Mouse (Mus musculus) adrenal gland (tissue): ENCODE results near the gene Foxp1.

Experiments
- intact Hi-C: fragments of 180-260 bp; cut with DNase I; formaldehyde crosslinking; loops from one replicate; pipeline ENCODE4 v1.15.1; 2025

The Foxp1 gene

GRCm38 (mm10) chr6:99153682-99154081 lies 368.8 kb downstream of the Foxp1 start:
- intact Hi-C loops = no loop called here

DNA sequence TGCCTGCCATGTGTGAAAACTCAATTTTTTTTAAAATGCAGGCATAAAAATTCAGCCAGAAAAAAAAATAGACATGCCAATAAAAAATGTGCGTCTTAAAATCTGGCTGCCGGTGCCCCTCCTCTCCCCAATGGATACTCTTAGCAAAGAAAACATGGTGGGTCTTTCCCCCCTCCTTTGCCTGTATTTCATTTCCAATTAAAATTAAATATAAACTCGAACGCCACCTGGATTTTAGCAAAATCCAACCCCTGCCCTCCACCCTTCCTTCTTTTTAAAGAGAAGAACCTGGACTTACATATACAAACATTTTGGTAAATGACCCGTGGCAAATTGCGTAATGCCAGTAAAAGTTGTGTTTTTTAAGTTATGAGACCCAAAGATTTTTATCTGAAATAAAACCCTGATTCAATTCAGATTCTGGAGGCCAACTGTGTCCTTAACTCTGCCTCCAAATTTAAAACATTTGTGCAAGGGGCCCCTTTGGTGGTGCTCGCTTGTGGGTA lies 376.1 kb downstream of the Foxp1 start:
- intact Hi-C loops = no loop called here

- intact Hi-C loops = no loop called here
Measured at GRCm38 (mm10) chr6:99145033-99145432, 377.5 kb downstream of the Foxp1 start.

DNA sequence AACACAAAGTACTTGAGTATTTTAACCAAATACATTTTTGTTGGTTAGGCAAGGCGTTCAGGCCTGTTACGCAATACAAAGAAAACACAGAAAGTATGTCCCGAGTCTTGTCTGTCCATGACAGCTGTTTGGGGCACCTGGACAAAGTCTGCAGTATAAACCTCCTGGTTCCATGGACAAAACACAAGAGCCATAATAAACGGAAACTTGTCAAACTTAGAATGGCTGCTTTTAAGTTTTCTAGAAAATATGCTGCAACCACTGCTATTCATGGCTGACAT lies 378.8 kb downstream of the Foxp1 start:
- intact Hi-C loops = no loop called here

GRCm38 (mm10) chr6:99142900-99143755 lies 379.4 kb downstream of the Foxp1 start:
- intact Hi-C loops = no loop called here

DNA sequence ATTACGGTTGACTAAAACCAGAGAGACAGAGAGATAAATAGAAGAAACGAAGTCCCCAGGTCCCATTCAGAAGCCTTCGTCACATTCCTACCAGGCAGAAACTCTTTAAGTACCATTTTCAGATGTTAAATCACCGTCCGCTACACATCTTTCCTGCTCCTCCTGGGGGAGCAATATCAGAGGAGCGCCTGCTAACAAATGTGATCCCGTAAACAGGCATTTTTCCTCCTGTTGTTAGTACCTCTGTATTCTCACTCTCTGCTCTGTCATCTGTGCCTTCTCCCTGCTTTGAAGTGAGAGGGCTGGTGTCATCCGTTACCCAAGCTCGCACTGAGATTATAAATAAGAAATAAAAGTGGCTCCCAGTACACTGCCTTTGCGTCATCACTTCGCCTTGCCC lies 384.5 kb downstream of the Foxp1 start:
- intact Hi-C loops = no loop called here

DNA sequence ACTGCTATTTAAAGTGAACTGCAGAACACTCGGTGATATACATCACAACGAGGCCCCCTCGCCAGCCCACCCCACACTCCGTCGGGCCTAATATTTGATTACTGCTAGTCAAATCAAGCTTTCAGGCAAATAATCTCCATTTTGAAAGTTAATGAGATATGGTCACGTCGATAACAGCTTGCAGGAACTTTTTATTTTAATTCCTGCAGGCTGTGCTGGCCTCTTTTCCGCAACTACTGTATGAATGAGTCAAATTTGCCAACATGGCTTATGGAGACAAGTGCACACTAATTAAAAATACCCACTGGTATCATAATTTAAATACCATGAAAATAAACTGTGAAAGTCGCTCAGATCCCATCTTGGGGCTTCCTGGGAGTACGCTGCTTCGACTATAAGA lies 385.4 kb downstream of the Foxp1 start:
- intact Hi-C loops = no loop called here

- intact Hi-C loops = no loop called here
Measured at GRCm38 (mm10) chr6:99135938-99136729, 386.4 kb downstream of the Foxp1 start.

DNA sequence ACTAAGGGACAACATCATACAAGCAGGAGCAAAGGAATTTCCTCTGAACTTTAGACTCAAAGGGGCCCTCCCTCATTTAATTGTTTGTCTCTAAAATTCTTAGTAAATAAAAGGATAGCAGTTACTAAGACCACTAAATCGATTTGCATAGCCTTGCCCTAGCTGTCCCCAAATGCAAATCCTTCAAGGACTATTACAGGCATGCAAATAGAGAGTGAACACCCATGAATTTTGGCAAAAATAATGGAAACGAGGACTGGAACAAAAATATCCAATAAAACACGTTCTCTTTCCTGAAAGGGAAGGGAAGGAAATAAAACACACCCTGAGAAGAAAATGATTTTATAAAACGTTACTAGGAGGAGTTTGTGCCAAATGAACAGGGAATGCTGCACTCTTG lies 390.7 kb downstream of the Foxp1 start:
- intact Hi-C loops = no loop called here

DNA sequence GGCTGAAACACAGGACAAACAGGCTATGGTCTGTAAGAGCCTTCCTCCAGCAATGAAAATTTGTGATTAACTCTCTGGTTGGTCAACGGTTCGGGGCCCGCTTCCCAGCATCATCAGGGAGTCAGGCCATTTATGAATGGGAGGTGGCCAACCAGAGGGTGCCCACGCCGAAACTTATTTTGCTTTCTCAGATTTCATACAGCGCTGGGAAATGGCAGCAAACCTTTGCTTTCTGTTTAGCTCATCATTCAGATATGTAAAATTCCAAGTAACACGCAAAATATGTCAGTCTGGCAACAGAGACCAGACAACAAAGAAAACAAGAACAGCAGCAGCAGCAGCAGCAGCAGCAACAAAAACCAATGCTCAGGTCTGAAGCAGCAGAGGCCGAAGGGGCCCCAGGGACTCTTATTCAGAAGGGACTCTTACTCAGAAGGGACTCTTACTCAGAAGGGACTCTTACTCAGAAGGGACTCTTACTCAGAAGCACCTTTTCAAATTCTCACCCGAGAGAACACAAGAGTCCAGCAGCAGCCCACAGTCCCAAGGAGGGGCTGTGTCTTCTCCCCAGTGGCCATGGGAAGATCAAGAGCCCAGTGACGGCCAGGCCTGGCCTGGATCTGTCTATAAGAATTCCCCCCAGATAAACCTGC lies 391.6 kb downstream of the Foxp1 start:
- intact Hi-C loops = no loop called here

GRCm38 (mm10) chr6:99126717-99127116 lies 395.8 kb downstream of the Foxp1 start:
- intact Hi-C loops = no loop called here

- intact Hi-C loops = no loop called here
Measured at GRCm38 (mm10) chr6:99120776-99121766, 401.4 kb downstream of the Foxp1 start.

- intact Hi-C loops = no loop called here
Measured at GRCm38 (mm10) chr6:99118534-99118933, 404.0 kb downstream of the Foxp1 start.

GRCm38 (mm10) chr6:99117411-99117810 lies 405.1 kb downstream of the Foxp1 start:
- intact Hi-C loops = no loop called here

DNA sequence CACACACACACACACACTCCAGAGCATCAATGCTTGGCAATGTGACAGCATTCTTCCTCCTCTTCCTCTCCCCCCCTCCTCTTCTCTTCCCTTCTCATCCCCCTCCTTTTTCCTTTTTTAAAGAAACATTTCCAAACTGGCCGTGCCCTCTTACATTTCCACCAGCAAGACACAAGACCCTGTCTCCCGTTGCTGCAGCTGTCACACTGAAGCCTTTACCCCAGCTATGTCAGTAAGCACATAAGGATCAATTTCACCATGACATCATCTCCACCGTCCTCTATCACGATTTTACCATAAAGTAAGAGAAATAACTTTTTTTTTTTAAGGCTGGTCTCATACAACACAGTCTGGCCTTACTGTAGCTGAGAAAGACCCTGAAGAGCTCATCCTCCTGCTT lies 410.7 kb downstream of the Foxp1 start:
- intact Hi-C loops = no loop called here

GRCm38 (mm10) chr6:99108417-99108816 lies 414.1 kb downstream of the Foxp1 start:
- intact Hi-C loops = no loop called here

DNA sequence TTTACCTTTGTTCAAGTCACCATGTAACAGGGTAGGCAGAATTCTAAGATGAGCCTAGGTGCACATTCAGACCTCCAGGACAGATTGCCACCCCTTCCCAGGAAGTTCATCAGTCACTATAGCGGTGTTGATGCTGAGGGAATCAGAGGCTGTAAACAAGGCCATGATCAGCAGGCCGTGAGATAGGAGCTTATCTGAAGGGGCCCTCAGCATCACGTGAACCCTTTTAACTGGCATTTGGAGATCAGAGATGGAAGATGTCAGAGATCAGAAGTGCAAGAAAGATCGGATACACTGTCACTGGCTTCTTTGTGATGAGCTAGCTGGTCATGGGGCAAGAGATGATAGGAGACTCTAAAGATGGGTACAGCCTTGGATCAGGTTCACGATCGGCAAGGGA lies 414.8 kb downstream of the Foxp1 start:
- intact Hi-C loops = no loop called here

GRCm38 (mm10) chr6:99107081-99107482 lies 415.4 kb downstream of the Foxp1 start:
- intact Hi-C loops = no loop called here

GRCm38 (mm10) chr6:99105979-99106378 lies 416.5 kb downstream of the Foxp1 start:
- intact Hi-C loops = no loop called here

DNA sequence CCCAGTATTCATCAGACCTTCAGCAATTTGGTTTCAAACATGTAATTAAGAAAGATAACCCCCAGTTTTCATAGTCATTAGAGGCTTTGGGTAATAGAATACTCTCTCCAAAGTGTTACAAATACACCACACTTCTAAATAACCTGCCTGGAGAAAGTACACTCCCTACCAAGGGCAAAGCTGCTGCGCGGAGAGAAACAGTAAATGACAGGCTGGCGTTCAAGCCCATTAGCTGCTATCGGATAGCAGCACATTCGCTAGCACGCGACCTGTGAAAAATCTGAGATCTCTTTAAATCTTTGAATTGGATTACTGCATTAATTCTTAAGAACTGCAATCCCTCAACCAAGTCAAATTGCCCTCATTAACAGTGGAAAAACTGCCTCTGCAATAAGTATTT lies 418.1 kb downstream of the Foxp1 start:
- intact Hi-C loops = no loop called here

- intact Hi-C loops = no loop called here
Measured at GRCm38 (mm10) chr6:99103911-99104310, 418.6 kb downstream of the Foxp1 start.
